Mouse (Mus musculus): ENCODE results near the gene Bcar3. TPM values are rescaled to one million over a fixed set of nuclear protein-coding genes. Genes with fewer than 3 reads are reported as not detected.

The Bcar3 gene
- total RNA-seq (2012; rRNA removed) = not detected in 2 replicates
- not detected for polyA plus RNA-seq (2012; ENCODE audit: insufficient read depth in 1 of 2, insufficient read length in 2 of 2, low read depth in 1 of 2, low replicate concordance in 2 of 2, missing spikeins in 1 of 2)

- H3K4me1 ChIP-seq (ENCODE audit: control insufficient read depth in 1 of 2, insufficient read depth in 2 of 2, low read length in 2 of 2) = peaks cover 2 to 15% of the 10 kb centered on the region in 2 experiments; a peak in 3 of 4 replicates
- H3K36me3 ChIP-seq (ENCODE audit: control insufficient read depth in 1 of 2, insufficient read depth in 2 of 2, low read length in 2 of 2) = peaks cover 0 to 15% of the 10 kb centered on the region in 2 experiments; a peak in 2 of 4 replicates
- TF ChIP-seq POLR2AphosphoS2 (IDR thresholded peaks at IDR 0.05; ENCODE audit: low read length) = no peak
- TF ChIP-seq POLR2A (IDR thresholded peaks at IDR 0.05; ENCODE audit: control insufficient read depth in 1 of 2, insufficient read depth in 1 of 2, low read depth in 1 of 2, low read length in 2 of 2, poor library complexity in 1 of 2) = no peak
- TF ChIP-seq BHLHE40 (IDR thresholded peaks at IDR 0.05; ENCODE audit: borderline replicate concordance, low read depth, low read length) = no peak
- TF ChIP-seq ELF1 (IDR thresholded peaks at IDR 0.05; ENCODE audit: low read depth, low read length) = no peak
- no peak for TF ChIP-seq CHD1 (IDR thresholded peaks at IDR 0.05; ENCODE audit: low read depth, low read length)
- no peak for TF ChIP-seq ETS1 (IDR thresholded peaks at IDR 0.05; ENCODE audit: low read depth, low read length)
- TF ChIP-seq GATA1 (IDR thresholded peaks at IDR 0.05; ENCODE audit: low read depth, low read length) = no peak
- TF ChIP-seq SIN3A (IDR thresholded peaks at IDR 0.05; ENCODE audit: low read length) = peak; percentile 62; the same call in 1 of the 2 replicates
- no peak for TF ChIP-seq ZNF384 (IDR thresholded peaks at IDR 0.05; ENCODE audit: low read depth, low read length)
- no peak for TF ChIP-seq KAT2A (conservative IDR thresholded peaks at IDR 0.05; ENCODE audit: low read depth, low read length)
- peak; percentile 84 for TF ChIP-seq MXI1 (IDR thresholded peaks at IDR 0.05; ENCODE audit: low read depth, low read length)
- TF ChIP-seq GABPA (IDR thresholded peaks at IDR 0.05; ENCODE audit: low read depth, low read length) = no peak
- 0 out of 2 replicates have a peak, but pooled peaks have one; percentile 35 for TF ChIP-seq TBP (IDR thresholded peaks at IDR 0.05; ENCODE audit: low read depth, low read length)
- no peak for TF ChIP-seq ZKSCAN1 (IDR thresholded peaks at IDR 0.05; ENCODE audit: low read depth, low read length)
- TF ChIP-seq RAD21 (IDR thresholded peaks at IDR 0.05; ENCODE audit: low read depth, low read length) = no peak
- H3K4me3 ChIP-seq (ENCODE audit: control insufficient read depth in 1 of 2, insufficient read depth in 1 of 2, low read depth in 2 of 2, low read length in 2 of 2) = peak within 1 kb of the TSS; percentile 54 to 94
- H3K9ac ChIP-seq (ENCODE audit: control insufficient read depth, low read depth, low read length, poor library complexity, severe bottlenecking) = peak within 1 kb of the TSS; percentile 85
- peak; percentile 94 for DNase-seq (ENCODE audit: low read depth, low spot score)
- no peaks in the 10 kb centered on the region for H3K27me3 ChIP-seq (ENCODE audit: control insufficient read depth in 1 of 2, insufficient read depth in 2 of 2, low read length in 2 of 2)
- H3K79me2 ChIP-seq (ENCODE audit: control insufficient read depth, insufficient read depth, low read length, poor library complexity) = peaks cover 2% of the 10 kb centered on the region; the same call in 1 of the 2 replicates
- H3K27ac ChIP-seq (ENCODE audit: control insufficient read depth, low read depth, low read length) = no peak within 1 kb of the TSS
- no peaks in the 10 kb centered on the region for H3K9me3 ChIP-seq (replicated peaks; ENCODE audit: insufficient read depth, low read length)
Measured at GRCm38 (mm10) chr3:122293954-122294850, at the start of gene Bcar3. Bcar3 (plus strand) TSS chr3:122294136.

- Histone ChIP-seq H3K79me2 (ENCODE audit: control insufficient read depth, insufficient read depth, low read length, poor library complexity) (peaks cover 36% of the 10 kb centered on the region), H3K36me3 (ENCODE audit: control insufficient read depth in 1 of 2, insufficient read depth in 2 of 2, low read length in 2 of 2) (peaks cover 6 to 29% of the 10 kb centered on the region in 2 experiments), H3K27me3 (ENCODE audit: control insufficient read depth in 1 of 2, insufficient read depth in 2 of 2, low read length in 2 of 2) (no peaks in the 10 kb centered on the region), H3K4me1 (ENCODE audit: control insufficient read depth in 1 of 2, insufficient read depth in 2 of 2, low read length in 2 of 2) (peaks cover 9 to 15% of the 10 kb centered on the region in 2 experiments), H3K4me3 (ENCODE audit: control insufficient read depth in 1 of 2, insufficient read depth in 1 of 2, low read depth in 2 of 2, low read length in 2 of 2) (peak overlapping the region; percentile 27 to 29), H3K27ac (ENCODE audit: control insufficient read depth, low read depth, low read length) (peak overlapping the region; percentile 71), H3K9me3 (replicated peaks; ENCODE audit: insufficient read depth, low read length) (no peaks in the 10 kb centered on the region), H3K9ac (ENCODE audit: control insufficient read depth, low read depth, low read length, poor library complexity, severe bottlenecking) (peak overlapping the region; percentile 78)
- TF ChIP-seq ZMIZ1 (IDR thresholded peaks at IDR 0.05; ENCODE audit: low read depth, low read length) (peak; percentile 33; the same call in 1 of the 2 replicates), POLR2AphosphoS5 (IDR thresholded peaks at IDR 0.05; ENCODE audit: borderline replicate concordance, low read depth, low read length) (no peak), NRF1 (IDR thresholded peaks at IDR 0.05; ENCODE audit: insufficient read depth, low read depth, low read length, poor library complexity, severe bottlenecking) (no peak), E2F4 (IDR thresholded peaks at IDR 0.05; ENCODE audit: borderline replicate concordance, low read depth, low read length) (no peak), CHD1 (IDR thresholded peaks at IDR 0.05; ENCODE audit: low read depth, low read length) (peak; percentile 94; the same call in 1 of the 2 replicates), ZNF384 (IDR thresholded peaks at IDR 0.05; ENCODE audit: low read depth, low read length) (0 out of 2 replicates have a peak, but pooled peaks have one; percentile 16), MYB (IDR thresholded peaks at IDR 0.05; ENCODE audit: low read depth, low read length) (no peak)
- no peak for DNase-seq (ENCODE audit: low read depth, low spot score)
Measured at GRCm38 (mm10) chr3:122244759-122245158, 49.2 kb upstream of the Bcar3 start.

Data from MEL (cell line).